Mouse (Mus musculus) small intestine, adult 2 months (tissue): ENCODE measurements around the gene Phtf2. TPM values are rescaled to one million over a fixed set of nuclear protein-coding genes. Genes with fewer than 3 reads are reported as not detected.

Experiments
- H3K27ac ChIP-seq: fragments of 200-500 bp; 2 replicates; pipeline ENCODE4 v1.5.1; 2012; ENCODE audit warnings: low read depth, low read length, control low read depth, inconsistent platforms; ENCODE audit not compliant: insufficient read depth
- H3K27me3 ChIP-seq: fragments of 200-500 bp; 2 replicates; pipeline ENCODE4 v1.6.1; 2012; ENCODE audit warnings: mild to moderate bottlenecking, moderate library complexity, low read length, inconsistent platforms; ENCODE audit not compliant: control insufficient read depth, insufficient read depth
- H3K36me3 ChIP-seq: fragments of 200-500 bp; 2 replicates; pipeline ENCODE4 v1.6.1; 2012; ENCODE audit warnings: mild to moderate bottlenecking, low read length, control low read depth, inconsistent platforms; ENCODE audit not compliant: control insufficient read depth, insufficient read depth
- H3K4me1 ChIP-seq: fragments of 200-500 bp; 2 replicates; pipeline ENCODE4 v1.6.1; 2012; ENCODE audit warnings: low read length, inconsistent platforms, mixed read lengths; ENCODE audit not compliant: control insufficient read depth, insufficient read depth, insufficient read length
- H3K4me3 ChIP-seq: fragments of 200-500 bp; 2 replicates; pipeline ENCODE4 v1.5.1; 2012; ENCODE audit warnings: low read depth, mild to moderate bottlenecking, control low read depth, inconsistent platforms, low read length, moderate library complexity
- CTCF ChIP-seq: fragments of 200-500 bp; IDR thresholded peaks from 2 replicates; pipeline ENCODE4 v1.5.1; 2012; ENCODE audit warnings: low read depth, mild to moderate bottlenecking, control low read depth, inconsistent platforms, low read length, moderate library complexity, mixed read lengths; ENCODE audit not compliant: insufficient replicate concordance, insufficient read length; ENCODE audit errors: extremely low read depth
- POLR2A ChIP-seq: fragments of 200-500 bp; IDR thresholded peaks from 2 replicates; pipeline ENCODE4 v1.6.1; 2012; ENCODE audit warnings: low read depth, mild to moderate bottlenecking, control low read depth, inconsistent platforms, low read length, moderate library complexity
- WGBS: fragments of 180-500 bp; shearing (Covaris S2); methylation state at CpG from one replicate; pipeline ENCODE4 v1.1.7; 2018; 5-methylcytosine and 5-hydroxymethylcytosine counted together
- polyA plus RNA-seq: library from polyadenylated mRNA; depleted of rRNA; stranded (reverse); fragments of >200 nt; gene quantifications from 2 replicates; pipeline ENCODE4 v1.2.3, GENCODE M21; 2012

Phtf2 gene
- polyA plus RNA-seq, 1 experiment = 0.27 TPM

DNA sequence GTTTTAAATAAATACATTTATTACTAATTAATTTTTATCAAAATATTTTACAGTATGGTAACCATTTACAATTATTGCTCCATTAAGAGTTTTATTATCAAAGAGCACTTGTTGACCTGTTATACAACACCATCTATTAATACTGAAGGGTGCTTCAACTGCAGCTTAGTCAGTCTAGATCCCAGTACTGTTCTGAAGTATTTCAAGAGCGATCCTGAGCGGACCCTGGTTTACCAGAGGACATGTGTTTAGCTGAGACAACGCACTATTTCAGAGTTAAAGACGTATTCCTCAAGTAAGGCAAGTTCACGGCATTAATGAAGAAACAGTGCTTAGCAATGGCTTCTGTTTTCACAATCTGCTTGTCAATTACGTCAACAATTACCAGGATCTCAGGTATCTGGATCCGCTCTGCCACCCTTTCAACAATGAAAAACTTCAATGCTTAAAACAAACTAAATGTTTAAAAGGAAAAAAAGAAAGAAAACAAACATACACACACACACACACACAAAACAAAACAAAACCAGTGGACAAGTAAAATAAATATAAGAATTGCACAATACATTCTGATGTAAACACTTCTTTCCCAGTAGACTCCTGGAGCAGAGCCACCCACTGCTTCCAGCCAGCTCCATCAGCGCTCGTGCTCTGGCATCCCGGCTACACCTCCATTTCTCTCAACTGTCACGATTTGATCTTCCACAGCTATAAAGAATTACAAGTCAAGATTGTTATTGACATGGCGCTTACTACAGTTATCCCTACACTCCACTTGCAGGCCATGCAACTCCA lies 121.4 kb downstream of the Phtf2 start:
- Histone ChIP-seq H3K4me3 (no peak overlapping the region), H3K36me3 (peaks cover 6% of the 10 kb centered on the region; the same call in 1 of the 2 replicates), H3K27ac (no peak overlapping the region), H3K4me1 (no peaks in the 10 kb centered on the region), H3K27me3 (no peaks in the 10 kb centered on the region)
- TF ChIP-seq CTCF = no peak
- TF ChIP-seq POLR2A = no peak
- WGBS = 85% methylated on average over 12 of the region's 12 CpGs

DNA sequence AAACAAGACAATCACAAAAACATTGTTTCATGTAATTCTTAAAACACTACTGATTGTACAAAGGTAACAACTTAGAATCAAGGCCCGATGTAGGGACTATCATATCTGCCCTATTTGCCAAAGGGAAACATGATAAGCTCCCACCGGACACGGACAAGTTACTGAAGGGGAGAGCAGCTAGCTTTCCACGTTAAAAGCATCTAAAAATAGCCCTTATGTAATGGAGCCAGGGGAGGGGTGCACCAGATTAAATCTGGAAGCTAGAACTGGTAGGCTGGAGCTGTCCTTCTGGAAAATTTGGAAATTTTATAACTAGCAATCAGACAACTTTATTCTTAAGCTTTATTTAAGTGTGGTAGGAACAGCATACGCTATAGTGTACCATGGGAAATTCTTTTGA lies 122.2 kb downstream of the Phtf2 start:
- 73% methylated on average over 5 of the region's 5 CpGs for WGBS
- no peak overlapping the region for H3K4me3 ChIP-seq
- no peak overlapping the region for H3K27ac ChIP-seq
- H3K36me3 ChIP-seq = peaks cover 4% of the 10 kb centered on the region; the same call in 1 of the 2 replicates
- TF ChIP-seq POLR2A (no peak), CTCF (no peak)
- H3K27me3 ChIP-seq = no peaks in the 10 kb centered on the region
- no peaks in the 10 kb centered on the region for H3K4me1 ChIP-seq

DNA sequence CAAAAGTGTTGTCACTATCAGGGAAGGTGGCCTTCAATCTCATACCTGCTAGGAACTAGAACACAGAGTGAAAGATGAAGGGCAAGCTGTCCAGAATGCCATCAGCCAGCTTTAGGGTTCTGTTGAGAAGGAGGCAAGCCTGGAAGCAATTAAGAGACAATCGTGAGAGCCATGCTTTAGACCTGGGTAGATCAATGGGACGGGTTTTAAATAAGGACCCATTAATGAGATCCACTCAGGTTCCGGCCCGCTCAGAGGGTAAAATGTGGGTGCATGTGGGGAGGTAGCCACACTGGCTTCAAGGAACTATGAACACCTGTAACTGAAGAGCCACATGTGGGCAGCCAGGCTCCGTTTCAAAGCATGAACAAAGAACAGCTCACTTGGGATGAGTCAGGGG lies 128.0 kb downstream of the Phtf2 start:
- TF ChIP-seq CTCF (no peak), POLR2A (no peak)
- Histone ChIP-seq H3K4me3 (no peak overlapping the region), H3K4me1 (no peaks in the 10 kb centered on the region), H3K27me3 (no peaks in the 10 kb centered on the region), H3K27ac (no peak overlapping the region), H3K36me3 (no peaks in the 10 kb centered on the region)
- 83% methylated on average over 5 of the region's 5 CpGs for WGBS

DNA sequence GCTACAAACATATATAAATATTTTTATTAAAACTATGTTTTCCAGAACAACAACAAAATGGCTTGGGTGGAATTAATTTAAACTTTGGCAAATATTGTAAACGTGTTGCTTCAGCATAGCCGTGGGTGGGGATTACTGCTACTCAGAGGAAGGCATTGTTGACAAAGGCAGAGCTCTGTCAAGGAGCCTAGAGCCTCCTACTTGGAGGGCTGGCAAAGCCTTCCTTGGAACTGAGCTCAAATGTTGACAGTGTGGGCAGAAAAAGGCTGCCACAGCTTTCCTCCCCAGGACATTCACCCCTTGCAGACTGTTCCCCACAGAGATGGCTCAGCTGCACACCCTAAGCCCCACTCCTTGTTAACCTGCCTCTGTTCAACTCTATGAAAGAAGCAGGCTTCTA lies 128.8 kb downstream of the Phtf2 start:
- no peaks in the 10 kb centered on the region for H3K36me3 ChIP-seq

DNA sequence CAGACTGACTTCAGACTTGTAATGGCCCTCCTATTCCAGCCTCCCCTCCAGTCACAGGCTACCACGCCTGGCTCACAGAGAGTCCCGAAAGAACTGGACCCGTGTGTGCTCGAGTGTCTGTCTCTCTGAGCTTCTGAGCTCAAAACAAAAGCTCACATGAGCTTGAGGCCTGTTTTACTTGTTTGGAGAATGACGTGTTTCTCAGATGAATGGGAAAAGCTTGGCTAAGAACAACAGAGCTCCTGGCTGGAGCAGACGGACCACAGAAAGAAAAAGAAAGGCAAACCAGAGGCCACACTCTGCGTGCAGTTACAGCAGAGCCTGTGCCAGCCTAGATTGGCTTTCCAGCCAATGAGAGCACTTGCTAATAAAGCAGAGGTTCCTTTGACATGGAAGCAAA lies 130.2 kb downstream of the Phtf2 start:
- no peak overlapping the region for H3K4me3 ChIP-seq
- TF ChIP-seq POLR2A (no peak), CTCF (no peak)
- H3K4me1 ChIP-seq = no peaks in the 10 kb centered on the region
- H3K36me3 ChIP-seq = no peaks in the 10 kb centered on the region
- H3K27me3 ChIP-seq = no peaks in the 10 kb centered on the region
- no peak overlapping the region for H3K27ac ChIP-seq
- 67% methylated on average over 7 of the region's 7 CpGs for WGBS

More for the DNA sequence above, 128.8 kb downstream of the Phtf2 start:
- Histone ChIP-seq H3K27ac (no peak overlapping the region), H3K27me3 (no peaks in the 10 kb centered on the region), H3K4me1 (no peaks in the 10 kb centered on the region), H3K4me3 (no peak overlapping the region)
- WGBS = 27% methylated on average over 2 of the region's 2 CpGs
- TF ChIP-seq CTCF (no peak), POLR2A (no peak)

DNA sequence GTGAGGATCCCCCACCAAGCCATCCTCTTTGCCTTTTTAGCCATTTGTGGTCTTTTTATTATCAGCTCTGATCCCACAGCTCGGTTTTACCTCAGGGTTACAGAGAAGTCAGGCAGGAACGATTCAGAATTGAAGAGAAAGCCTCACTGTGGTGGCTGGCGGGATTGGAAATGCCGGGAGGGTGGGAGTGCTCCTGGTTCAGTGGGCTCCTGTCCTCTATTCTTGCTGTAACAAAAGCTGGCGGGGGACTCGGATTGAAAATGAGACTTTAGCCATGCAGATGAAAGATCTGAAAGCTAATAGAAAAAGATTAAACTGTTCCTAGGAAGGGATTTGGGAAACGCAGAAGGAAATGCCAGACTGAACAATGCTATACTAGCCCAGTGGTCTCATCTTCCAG lies 130.9 kb downstream of the Phtf2 start:
- Histone ChIP-seq H3K4me3 (no peak overlapping the region), H3K4me1 (no peaks in the 10 kb centered on the region), H3K27ac (no peak overlapping the region), H3K36me3 (no peaks in the 10 kb centered on the region), H3K27me3 (no peaks in the 10 kb centered on the region)
- TF ChIP-seq CTCF = no peak
- TF ChIP-seq POLR2A = no peak
- WGBS = 84% methylated on average over 7 of the region's 7 CpGs

DNA sequence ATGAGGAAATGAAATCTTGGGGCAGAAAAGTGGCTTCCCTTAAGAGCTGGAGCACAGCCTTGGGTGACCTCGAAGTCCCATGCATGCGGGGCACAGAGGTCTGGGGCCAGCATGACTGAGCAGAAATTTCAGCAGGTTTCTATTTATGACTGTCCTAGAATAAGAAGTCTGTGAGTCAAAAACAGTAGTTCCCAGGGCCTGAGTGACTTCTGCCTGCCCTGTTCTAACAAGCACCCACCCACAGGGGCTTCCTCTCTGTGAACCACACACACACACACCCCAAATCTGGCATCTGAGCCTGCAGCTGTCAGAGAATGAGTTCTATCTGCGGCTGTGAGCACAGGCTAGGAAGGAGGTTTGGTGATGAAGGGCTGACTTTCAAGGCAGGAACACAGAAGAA lies 132.4 kb downstream of the Phtf2 start:
- Histone ChIP-seq H3K27ac (no peak overlapping the region), H3K36me3 (no peaks in the 10 kb centered on the region), H3K27me3 (no peaks in the 10 kb centered on the region), H3K4me3 (no peak overlapping the region), H3K4me1 (no peaks in the 10 kb centered on the region)
- 68% methylated on average over 3 of the region's 3 CpGs for WGBS
- TF ChIP-seq POLR2A = no peak
- TF ChIP-seq CTCF = no peak
